Mouse (Mus musculus) hindbrain, embryonic 14.5 days (tissue): Measurements from ENCODE around the gene Impad1. TPM values are rescaled to one million over a fixed set of nuclear protein-coding genes. Genes with fewer than 3 reads are reported as not detected.

ENCODE experiments used
- ATAC-seq: fragments of 200-750 bp; cut with Nextera tagmentation; 2 replicates; pipeline ENCODE4 v1.8.0; 2017; ENCODE audit warnings: moderate number of reproducible peaks, mild to moderate bottlenecking, moderate TSS enrichment, moderate library complexity; ENCODE audit not compliant: low FRiP score
- DNase-seq: peaks from one replicate; pipeline ENCODE4 v3.0.0-alpha.2; 2015; ENCODE audit warnings: low spot score
- H3K27ac ChIP-seq: fragments of 300-500 bp; sonication (generic); 2 replicates; pipeline ENCODE4 v1.5.1; 2014; ENCODE audit warnings: mild to moderate bottlenecking, moderate library complexity
- H3K27me3 ChIP-seq: fragments of 300-500 bp; sonication (generic); 2 replicates; pipeline ENCODE4 v1.6.1; 2014; ENCODE audit warnings: mild to moderate bottlenecking, low read length, mixed read lengths; ENCODE audit not compliant: control insufficient read depth, insufficient read depth
- H3K36me3 ChIP-seq: fragments of 300-500 bp; sonication (generic); replicated peaks from 2 replicates; pipeline ENCODE4 v1.6.1; 2014; ENCODE audit not compliant: control insufficient read depth, insufficient read depth
- H3K4me1 ChIP-seq: fragments of 300-500 bp; sonication (generic); replicated peaks from 2 replicates; pipeline ENCODE4 v1.6.1; 2014; ENCODE audit warnings: antibody characterized with exemption, low read length, mixed read lengths; ENCODE audit not compliant: control insufficient read depth, insufficient read depth
- H3K4me2 ChIP-seq: fragments of 300-500 bp; sonication (generic); replicated peaks from 2 replicates; pipeline ENCODE4 v1.6.1; 2014; ENCODE audit warnings: mild to moderate bottlenecking, moderate library complexity
- H3K4me3 ChIP-seq: fragments of 300-500 bp; sonication (generic); replicated peaks from 2 replicates; pipeline ENCODE4 v1.5.1; 2014; ENCODE audit warnings: mild to moderate bottlenecking, low read length
- H3K9ac ChIP-seq: fragments of 300-500 bp; sonication (generic); 2 replicates; pipeline ENCODE4 v1.6.1; 2014
- H3K9me3 ChIP-seq: fragments of 300-500 bp; sonication (generic); 2 replicates; pipeline ENCODE4 v1.6.1; 2016; ENCODE audit warnings: low read length; ENCODE audit not compliant: control insufficient read depth
- WGBS: fragments of 180-500 bp; shearing (Covaris S2); extraction: QIAGEN DNeasy Blood & Tissue Kit; methylation state at CpG from one replicate; pipeline ENCODE4 v1.1.7; 2014; 5-methylcytosine and 5-hydroxymethylcytosine counted together
- polyA plus RNA-seq: library from polyadenylated mRNA; unstranded; fragments of >200 nt; fragmentation: Nextera tagmentation; extraction: Ambion mirVana; gene quantifications from 2 replicates; pipeline ENCODE4 v1.2.1, GENCODE M21; 2014

Gene Impad1
- polyA plus RNA-seq, 1 experiment from 2014 or later = 55.6 TPM

DNA sequence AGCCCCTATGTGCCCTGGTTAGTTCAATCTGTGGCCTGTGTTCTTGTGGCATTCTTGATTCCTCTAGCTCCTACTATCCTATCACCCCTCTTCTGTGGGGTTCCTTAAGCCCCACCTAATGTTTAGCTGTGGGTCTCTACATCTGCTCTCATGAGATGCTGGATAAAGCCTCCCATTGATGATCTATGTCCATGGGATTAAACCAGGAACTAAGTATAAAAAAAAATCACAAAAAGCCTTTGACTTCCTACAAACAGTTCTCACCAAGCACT, 9.5 kb downstream of the Impad1 start:
- Histone ChIP-seq H3K9me3 (peaks cover 20% of the 10 kb centered on the region; the same call in 1 of the 2 replicates), H3K4me1 (no peaks in the 10 kb centered on the region), H3K9ac (no peak overlapping the region), H3K4me2 (no peak overlapping the region), H3K27me3 (no peaks in the 10 kb centered on the region), H3K36me3 (0 out of 2 replicates have a peak, but pooled peaks cover 6% of the 10 kb centered on the region), H3K27ac (no peak overlapping the region), H3K4me3 (no peak overlapping the region)
- DNase-seq (no peak), ATAC-seq (no peak)

DNA sequence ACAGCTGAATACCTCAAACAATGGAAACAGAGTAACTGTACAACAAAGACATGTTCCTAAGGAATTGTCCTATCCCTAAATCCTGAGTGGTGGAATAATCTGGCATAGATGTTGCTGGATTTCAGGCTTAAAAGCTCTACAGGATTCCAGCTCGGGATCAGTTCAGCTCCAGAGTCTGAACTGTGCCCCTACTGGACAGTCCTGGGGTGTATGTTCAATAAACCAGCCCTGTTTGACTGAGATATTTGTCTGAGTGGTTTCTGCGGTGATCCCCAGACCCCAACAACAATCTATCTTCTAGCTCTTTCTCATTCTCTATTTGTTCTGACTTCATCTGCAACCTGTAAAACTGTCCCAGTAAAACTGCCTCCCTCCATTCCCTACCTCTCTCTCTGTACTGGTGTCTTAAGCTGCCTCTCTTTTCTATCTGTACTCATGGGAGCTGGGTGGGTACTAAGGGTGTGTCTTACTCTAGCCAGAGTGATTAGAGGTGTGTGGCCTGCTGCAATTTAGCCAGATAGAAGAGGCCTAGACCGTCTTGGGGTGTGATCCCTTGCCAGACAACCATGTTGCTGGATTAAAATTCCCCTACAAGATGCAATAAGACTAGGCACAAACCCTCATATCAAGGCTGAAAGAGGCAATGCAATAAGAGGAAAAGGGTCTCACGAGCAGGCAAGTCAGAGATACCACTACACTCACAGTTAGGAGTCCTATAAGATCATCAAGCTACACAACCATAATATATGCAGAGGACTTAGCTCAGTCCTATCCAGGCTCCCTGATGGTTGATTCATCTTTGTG, 10.1 kb downstream of the Impad1 start:
- Histone ChIP-seq H3K27me3 (no peaks in the 10 kb centered on the region), H3K27ac (no peak overlapping the region), H3K9me3 (peaks cover 20% of the 10 kb centered on the region; the same call in 1 of the 2 replicates), H3K36me3 (0 out of 2 replicates have a peak, but pooled peaks cover 7% of the 10 kb centered on the region), H3K9ac (no peak overlapping the region), H3K4me2 (no peak overlapping the region), H3K4me1 (no peaks in the 10 kb centered on the region), H3K4me3 (no peak overlapping the region)
- ATAC-seq (no peak), DNase-seq (no peak)
- WGBS = 97% methylated on average over 4 of the region's 4 CpGs

DNA sequence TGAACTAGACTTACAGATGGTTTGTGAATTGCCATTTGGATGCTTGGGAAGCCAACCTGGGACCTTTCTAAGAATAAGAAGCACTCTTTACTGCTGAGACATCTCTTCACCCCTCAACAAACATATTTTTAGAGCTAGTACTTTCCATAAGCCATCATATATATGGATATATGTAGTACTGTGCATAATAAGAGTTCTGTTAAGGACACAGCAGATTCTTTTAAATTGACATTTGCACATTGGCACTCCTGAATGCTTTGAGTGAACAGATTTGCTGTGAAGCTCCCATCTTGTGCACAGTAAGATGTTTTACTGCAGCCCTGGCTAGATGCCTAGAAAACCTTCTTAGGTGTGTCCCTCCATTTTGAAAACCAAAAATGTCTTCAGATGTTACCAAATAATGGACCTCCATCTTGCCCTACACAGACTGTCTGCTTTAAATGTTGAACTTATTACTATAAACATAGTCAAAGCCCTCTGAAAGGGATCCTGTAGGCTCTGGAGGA, 13.8 kb downstream of the Impad1 start:
- Histone ChIP-seq H3K9me3 (peaks cover 20% of the 10 kb centered on the region; the same call in 1 of the 2 replicates), H3K4me1 (no peaks in the 10 kb centered on the region), H3K27ac (no peak overlapping the region), H3K36me3 (peaks cover 29% of the 10 kb centered on the region), H3K4me2 (no peak overlapping the region), H3K27me3 (no peaks in the 10 kb centered on the region), H3K4me3 (no peak overlapping the region), H3K9ac (no peak overlapping the region)
- no peak for DNase-seq
- ATAC-seq = no peak

- no peak for ATAC-seq
- Histone ChIP-seq H3K27ac (no peak overlapping the region), H3K9ac (no peak overlapping the region), H3K4me3 (no peak overlapping the region), H3K27me3 (no peaks in the 10 kb centered on the region), H3K9me3 (no peaks in the 10 kb centered on the region), H3K4me2 (no peak overlapping the region), H3K4me1 (no peaks in the 10 kb centered on the region), H3K36me3 (peaks cover 53% of the 10 kb centered on the region)
- 81% methylated on average over 2 of the region's 2 CpGs for WGBS
- peak; percentile 71 for DNase-seq
Observed at GRCm38 (mm10) chr4:4771523-4772114, 21.5 kb downstream of the Impad1 start.

DNA sequence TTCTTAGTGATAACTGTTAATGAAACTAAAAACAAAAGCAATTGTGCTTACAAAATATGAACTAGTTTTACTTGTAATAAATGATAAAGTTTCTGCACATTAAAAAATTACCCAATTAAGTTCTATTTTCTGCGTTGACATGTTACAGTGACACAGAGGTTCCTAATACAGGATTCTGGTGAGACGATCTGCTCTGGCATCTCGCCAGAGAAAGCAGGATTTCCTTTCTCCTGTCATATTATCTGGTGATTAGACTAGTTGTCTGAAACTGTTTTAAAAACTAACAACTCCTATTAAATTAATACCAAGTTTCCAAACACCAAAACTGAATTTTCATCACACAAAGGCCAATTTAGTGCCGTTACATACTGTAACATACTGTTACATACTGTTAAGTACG, 27.3 kb downstream of the Impad1 start:
- DNase-seq = no peak
- WGBS = 77% methylated on average over 5 of the region's 5 CpGs
- no peaks in the 10 kb centered on the region for H3K4me1 ChIP-seq

DNA sequence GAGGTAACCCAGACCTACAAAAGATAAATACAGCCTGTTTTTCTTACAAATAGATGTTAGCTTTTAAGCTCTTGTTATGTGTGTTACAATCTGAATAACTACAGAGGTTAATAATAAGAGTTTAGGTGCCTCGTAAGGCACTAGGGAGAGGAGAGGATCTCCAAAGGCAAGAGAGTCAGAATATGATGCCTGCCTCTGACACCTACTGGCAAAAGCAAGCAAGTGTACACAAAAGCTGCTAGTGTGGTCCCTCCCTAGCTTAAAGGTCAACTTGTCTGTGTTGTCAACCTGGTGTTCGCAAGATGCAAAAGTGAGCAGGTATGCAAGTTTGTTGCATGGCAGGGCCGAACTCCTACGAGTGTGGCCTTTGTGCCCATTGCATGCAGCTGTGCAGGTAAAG, 34.8 kb downstream of the Impad1 start:
- H3K4me2 ChIP-seq = no peak overlapping the region
- DNase-seq (no peak), ATAC-seq (no peak)
- 92% methylated on average over 4 of the region's 4 CpGs for WGBS
- H3K4me1 ChIP-seq = no peaks in the 10 kb centered on the region
- no peaks in the 10 kb centered on the region for H3K36me3 ChIP-seq
- no peak overlapping the region for H3K9ac ChIP-seq
- no peaks in the 10 kb centered on the region for H3K27me3 ChIP-seq
- H3K9me3 ChIP-seq = no peaks in the 10 kb centered on the region
- no peak overlapping the region for H3K4me3 ChIP-seq
- no peak overlapping the region for H3K27ac ChIP-seq

More for the DNA sequence above, 27.3 kb downstream of the Impad1 start:
- Histone ChIP-seq H3K27ac (no peak overlapping the region), H3K36me3 (peaks cover 39% of the 10 kb centered on the region), H3K4me2 (no peak overlapping the region), H3K9ac (no peak overlapping the region), H3K27me3 (no peaks in the 10 kb centered on the region), H3K9me3 (no peaks in the 10 kb centered on the region), H3K4me3 (no peak overlapping the region)
- no peak for ATAC-seq

DNA sequence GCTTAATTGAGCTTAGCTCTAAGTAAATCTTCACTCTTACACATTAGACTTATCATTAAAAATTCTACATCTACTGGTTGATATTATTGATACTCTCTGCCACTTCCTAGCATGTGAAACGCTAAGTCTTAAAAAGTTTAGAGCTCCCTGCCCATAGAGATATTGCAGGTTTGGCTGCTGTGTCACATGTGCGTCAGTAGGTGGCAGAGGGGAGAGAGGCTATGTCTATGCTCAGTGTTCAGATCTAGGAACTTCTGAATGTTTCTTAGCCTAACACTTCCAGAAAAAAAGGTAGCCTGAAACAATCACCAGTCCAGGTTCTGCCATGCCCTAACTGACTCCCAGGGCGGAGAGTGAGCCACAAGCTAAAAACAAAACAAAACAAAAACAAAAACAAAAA, 63.7 kb downstream of the Impad1 start:
- Histone ChIP-seq H3K27ac (no peak overlapping the region), H3K36me3 (no peaks in the 10 kb centered on the region), H3K9me3 (no peaks in the 10 kb centered on the region), H3K27me3 (no peaks in the 10 kb centered on the region), H3K9ac (no peak overlapping the region), H3K4me3 (no peak overlapping the region), H3K4me1 (no peaks in the 10 kb centered on the region), H3K4me2 (no peak overlapping the region)
- ATAC-seq = no peak
- peak; percentile 27 for DNase-seq
- whole genome bisulfite sequencing = 64% methylated on average over 3 of the region's 3 CpGs

DNA sequence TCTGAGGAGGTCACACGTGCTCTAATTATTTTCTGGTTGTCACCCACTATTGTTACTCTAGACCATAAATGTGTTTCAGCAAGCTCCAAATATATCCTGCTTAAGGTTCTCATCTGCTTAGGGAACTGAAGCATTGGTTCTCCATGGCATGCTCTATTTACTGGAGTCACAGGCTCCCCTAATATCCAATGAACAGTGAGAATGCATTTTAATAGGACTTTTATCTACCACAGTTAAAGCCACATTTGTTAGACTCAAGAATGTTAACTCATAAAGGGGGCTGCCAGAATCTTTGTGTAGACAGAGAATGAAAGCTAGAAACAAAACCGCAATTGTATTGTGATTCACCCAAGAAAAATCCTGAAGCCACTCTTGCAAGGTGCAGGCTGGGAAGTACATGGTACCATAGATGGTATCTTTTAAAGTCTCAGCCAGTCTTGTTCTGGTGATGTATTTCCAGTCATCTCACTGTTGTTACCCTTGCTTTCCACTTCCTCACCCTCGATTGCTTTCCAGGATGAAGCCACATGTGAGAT, 66.8 kb downstream of the Impad1 start:
- no peak for ATAC-seq

GRCm38 (mm10) chr4:4723821-4724220, 69.3 kb downstream of the Impad1 start:
- DNase-seq = no peak
- ATAC-seq = no peak
- no peaks in the 10 kb centered on the region for H3K36me3 ChIP-seq
- no peaks in the 10 kb centered on the region for H3K4me1 ChIP-seq
- no peak overlapping the region for H3K9ac ChIP-seq
- no peaks in the 10 kb centered on the region for H3K9me3 ChIP-seq
- H3K27ac ChIP-seq = no peak overlapping the region
- no peaks in the 10 kb centered on the region for H3K27me3 ChIP-seq
- WGBS = 81% methylated on average over 8 of the region's 8 CpGs
- H3K4me2 ChIP-seq = no peak overlapping the region
- no peak overlapping the region for H3K4me3 ChIP-seq

More for the DNA sequence above, 66.8 kb downstream of the Impad1 start:
- Histone ChIP-seq H3K4me2 (no peak overlapping the region), H3K36me3 (no peaks in the 10 kb centered on the region), H3K27me3 (no peaks in the 10 kb centered on the region), H3K27ac (no peak overlapping the region), H3K4me1 (no peaks in the 10 kb centered on the region), H3K9me3 (no peaks in the 10 kb centered on the region), H3K9ac (no peak overlapping the region), H3K4me3 (no peak overlapping the region)
- WGBS = 82% methylated on average over 3 of the region's 3 CpGs
- DNase-seq = no peak
